Mouse (Mus musculus): ENCODE measurements at regions not wholly inside any gene's neighbourhood (a gene's known extent, or its start where the extent isn't known, plus 50 kb on each side); places are given as distances from the start of the nearest gene placed in this dataset.

DNA sequence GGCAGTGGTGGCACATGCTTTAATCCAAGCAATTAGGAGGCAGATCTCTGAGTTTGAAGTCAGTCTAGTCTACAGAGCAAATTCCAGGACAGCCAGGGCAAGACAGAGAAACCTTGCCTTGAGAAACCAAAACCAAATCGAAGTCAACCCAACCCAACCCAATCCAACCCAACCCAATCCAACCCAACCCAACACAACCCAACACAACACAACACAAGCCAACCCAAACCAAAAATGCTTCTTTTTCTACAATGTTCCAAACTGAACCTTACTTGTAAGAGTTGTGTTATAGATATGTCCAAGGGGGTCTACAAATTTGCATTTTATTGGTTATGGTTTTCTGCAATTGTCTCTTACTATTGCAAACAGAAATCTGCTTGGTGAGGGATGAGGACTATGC is 52.8 kb upstream of the Chodl start:
- no peak for DNase-seq (ENCODE audit: low spot score in 2 of 2)
- intact Hi-C loops (cut with DNase I), result no loop called here

GRCm38 (mm10) chr16:78859006-78859405 is 71.7 kb upstream of the Chodl start:
- intact Hi-C loops (cut with DNase I), result no loop called here
- DNase-seq (ENCODE audit: low spot score in 2 of 2), result no peak

- intact Hi-C loops (cut with DNase I), result no loop called here
- no peak for DNase-seq (ENCODE audit: low spot score in 2 of 2)
Observed at GRCm38 (mm10) chr16:78830957-78831356, 99.8 kb upstream of the Chodl start.

DNA sequence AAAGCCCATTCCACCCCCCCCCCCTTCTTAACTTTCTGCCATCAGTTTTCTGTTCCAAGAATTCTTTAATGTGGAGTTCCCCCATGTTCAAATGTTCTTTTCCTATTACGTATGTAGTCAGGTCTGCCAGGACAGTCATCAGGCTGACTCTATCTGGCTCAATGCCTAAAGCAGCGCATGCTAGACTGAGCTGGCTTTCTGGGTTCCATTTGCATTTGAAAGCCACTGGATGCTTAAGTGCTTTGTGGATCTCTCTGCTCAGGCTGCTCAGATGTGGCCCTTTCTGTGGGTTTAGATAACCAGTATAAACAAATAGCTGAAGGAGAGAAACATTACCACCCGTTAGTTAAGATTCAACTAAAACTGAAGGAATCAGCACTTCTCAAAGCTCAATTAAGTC is 103.0 kb upstream of the Chodl start:
- intact Hi-C loops (cut with DNase I), result no loop called here
- peak in 1 of 2 experiments; percentile 3 for DNase-seq (ENCODE audit: low spot score in 2 of 2)

DNA sequence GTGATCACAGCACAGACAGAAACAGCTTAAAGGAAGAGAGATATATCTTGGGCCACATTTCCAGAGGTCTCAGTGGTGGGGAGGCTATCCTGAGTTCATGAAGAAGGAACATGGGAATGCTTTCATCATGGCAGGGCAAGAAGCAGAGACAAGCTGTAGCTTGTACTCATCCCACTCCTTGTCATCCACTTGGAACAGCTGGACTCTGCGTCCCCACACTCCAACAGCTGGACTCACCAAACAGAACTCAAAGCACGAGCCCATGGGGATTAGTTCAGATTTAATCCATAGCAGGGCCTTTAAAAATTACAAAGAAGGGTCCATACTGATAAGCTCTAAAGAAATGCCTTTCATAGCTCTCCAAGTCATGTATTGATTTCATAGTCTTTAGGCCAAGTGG is 140.7 kb upstream of the Chodl start:
- intact Hi-C loops (cut with DNase I), result no loop called here
- DNase-seq (ENCODE audit: low spot score in 2 of 2), result no peak

DNA sequence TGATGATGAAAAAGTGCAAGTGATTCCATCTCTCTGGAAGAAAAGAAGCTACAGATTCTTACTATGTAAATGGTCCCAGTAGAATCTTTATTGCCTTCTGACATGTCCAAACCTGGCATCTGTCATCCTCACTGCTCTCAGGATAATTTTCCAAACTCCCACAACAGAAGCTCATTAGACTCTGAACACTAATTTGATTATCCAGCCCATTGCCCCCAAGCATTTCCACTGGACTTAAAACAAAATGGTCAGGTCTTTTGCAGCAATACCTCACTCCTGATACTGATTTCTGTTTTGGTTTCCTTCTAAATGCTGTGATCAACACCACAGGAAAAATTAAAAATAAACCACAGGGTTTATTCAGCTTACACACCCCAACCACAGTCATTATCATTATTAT is 171.5 kb upstream of the Chodl start:
- intact Hi-C loops (cut with DNase I), result no loop called here
- DNase-seq (ENCODE audit: low spot score in 2 of 2), result no peak

GRCm38 (mm10) chr16:78737902-78738301 is 161.4 kb upstream of the D16Ertd472e start:
- intact Hi-C loops (cut with DNase I), result no loop called here
- DNase-seq (ENCODE audit: low spot score in 2 of 2), result no peak

DNA sequence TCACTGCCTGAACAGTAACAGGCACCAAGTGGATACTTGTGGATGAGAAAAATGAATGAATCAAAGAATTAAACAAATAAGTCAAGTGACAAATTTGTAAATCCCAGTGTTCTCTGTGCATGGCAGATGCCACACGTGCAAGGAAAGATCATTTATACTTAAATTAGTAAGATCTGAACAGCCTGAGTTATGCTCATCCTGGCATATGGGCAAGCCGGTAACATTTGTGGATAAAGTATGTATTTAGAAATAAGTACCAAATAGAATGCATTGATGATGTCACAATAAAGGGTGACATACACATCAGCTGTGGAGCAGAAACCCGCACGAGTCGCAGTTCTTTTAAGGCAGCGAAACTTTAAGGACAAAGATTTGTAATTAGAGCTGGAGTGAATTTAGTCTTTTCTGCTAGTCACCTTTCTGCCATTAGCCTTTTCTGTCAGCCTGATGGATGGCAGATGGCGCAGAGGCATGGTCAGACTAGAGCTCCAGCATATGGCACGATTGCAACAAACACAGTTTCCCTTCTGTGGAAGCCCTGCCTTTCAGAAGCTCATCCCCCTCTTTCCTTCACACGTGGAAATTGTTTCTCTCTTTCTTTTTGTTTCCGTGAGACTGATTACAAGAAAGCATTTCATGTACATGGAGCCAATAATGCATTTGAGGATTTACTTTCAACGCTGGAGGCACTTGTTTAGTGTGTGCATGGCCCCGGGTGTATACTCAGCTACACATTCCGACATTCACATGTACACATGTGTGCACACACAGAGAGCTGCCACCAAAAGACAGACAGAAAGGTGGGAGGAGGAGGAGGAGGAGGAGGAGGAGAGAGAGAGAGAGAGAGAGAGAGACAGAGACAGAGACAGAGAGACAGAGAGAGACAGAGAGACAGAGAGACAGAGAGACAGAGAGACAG is 154.3 kb upstream of the D16Ertd472e start:
- intact Hi-C loops (cut with DNase I), result no loop called here
- DNase-seq (ENCODE audit: low spot score in 2 of 2), result peak; percentile 4

DNA sequence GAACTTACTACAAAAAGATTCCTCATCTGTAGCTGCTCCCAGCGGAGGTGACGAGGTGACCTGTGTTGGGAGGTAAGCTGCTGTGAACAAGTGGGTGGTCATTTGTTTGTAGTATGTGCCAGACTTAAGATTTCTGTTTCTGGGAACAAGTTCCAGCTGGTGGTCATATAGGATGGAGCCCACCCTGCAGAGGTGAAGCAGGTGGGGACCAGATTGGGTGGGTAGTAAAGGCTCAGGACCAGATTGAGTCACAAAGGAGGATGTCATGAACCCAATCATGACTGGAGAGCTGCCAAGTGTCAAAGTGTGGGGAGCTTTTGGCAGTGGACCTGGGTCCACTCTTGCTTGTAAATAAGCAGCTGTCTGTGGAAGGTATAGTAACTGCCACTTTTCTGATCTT is 149.0 kb upstream of the D16Ertd472e start:
- DNase-seq (ENCODE audit: low spot score in 2 of 2), result no peak
- intact Hi-C loops (cut with DNase I), result no loop called here

GRCm38 (mm10) chr16:78709943-78710342 is 133.4 kb upstream of the D16Ertd472e start:
- intact Hi-C loops (cut with DNase I), result no loop called here
- no peak for DNase-seq (ENCODE audit: low spot score in 2 of 2)

DNA sequence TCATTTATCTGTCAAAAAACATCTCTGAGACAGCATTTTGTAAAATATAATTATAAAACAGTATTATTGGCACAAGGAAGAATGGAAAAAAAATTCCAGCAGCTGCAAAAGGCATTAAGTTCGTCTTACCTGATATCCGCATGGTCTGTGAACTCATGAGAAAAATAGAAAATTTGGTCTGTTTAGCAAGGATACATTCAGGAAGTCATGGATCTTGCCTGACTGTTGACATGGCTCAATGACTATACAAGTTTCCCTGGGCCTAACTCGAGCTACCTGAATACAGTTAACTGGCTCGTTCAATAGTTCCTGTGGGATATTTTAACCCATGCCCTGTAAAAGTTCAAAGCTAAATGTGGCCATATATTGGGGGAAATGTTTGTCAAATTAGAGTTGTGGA is 131.1 kb upstream of the D16Ertd472e start:
- DNase-seq (ENCODE audit: low spot score in 2 of 2), result no peak
- intact Hi-C loops (cut with DNase I), result no loop called here

- DNase-seq (ENCODE audit: low spot score in 2 of 2), result no peak
- intact Hi-C loops (cut with DNase I), result no loop called here
Observed at GRCm38 (mm10) chr16:78707165-78707564, 130.7 kb upstream of the D16Ertd472e start.

GRCm38 (mm10) chr16:78697514-78698209 is 121.2 kb upstream of the D16Ertd472e start:
- intact Hi-C loops (cut with DNase I), result no loop called here
- DNase-seq (ENCODE audit: low spot score in 2 of 2), result no peak

- intact Hi-C loops (cut with DNase I), result no loop called here
- no peak for DNase-seq (ENCODE audit: low spot score in 2 of 2)
Observed at GRCm38 (mm10) chr16:78688251-78688650, 111.7 kb upstream of the D16Ertd472e start.

- intact Hi-C loops (cut with DNase I), result no loop called here
- no peak for DNase-seq (ENCODE audit: low spot score in 2 of 2)
Observed at GRCm38 (mm10) chr16:78685160-78685559, 108.7 kb upstream of the D16Ertd472e start.

- DNase-seq (ENCODE audit: low spot score in 2 of 2), result peak; percentile 17 to 72
- intact Hi-C loops (cut with DNase I), result no loop called here
Observed at GRCm38 (mm10) chr16:78684031-78684430, 107.5 kb upstream of the D16Ertd472e start.

GRCm38 (mm10) chr16:78661126-78661525 is 84.6 kb upstream of the D16Ertd472e start:
- intact Hi-C loops (cut with DNase I), result no loop called here
- DNase-seq (ENCODE audit: low spot score in 2 of 2), result no peak

- DNase-seq (ENCODE audit: low spot score in 2 of 2), result peak; percentile 30
- intact Hi-C loops (cut with DNase I), result loop anchor here (2.0 kb wide), 1 partner anchor 306 kb away; no protein-coding TSS in a partner anchor
Observed at GRCm38 (mm10) chr16:78644710-78645109, 68.2 kb upstream of the D16Ertd472e start.

DNA sequence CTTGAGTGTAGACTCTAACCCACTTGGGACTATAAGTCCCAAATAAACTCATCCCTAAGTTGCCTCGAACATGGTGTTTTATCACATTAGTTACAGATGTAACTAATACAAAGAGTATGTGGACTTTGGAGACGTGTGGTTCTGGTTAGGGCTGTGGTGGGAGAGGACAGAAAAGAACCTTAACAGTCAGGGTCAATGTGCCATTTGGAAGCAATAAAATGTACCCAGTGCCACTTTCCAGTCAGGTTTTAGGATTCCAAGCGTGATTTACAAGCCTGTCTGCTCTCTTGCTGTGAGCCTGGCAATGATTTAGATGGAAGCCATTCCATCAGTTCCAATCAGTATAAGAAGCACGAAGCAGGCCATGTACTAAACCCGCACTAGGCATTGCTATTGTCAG is 65.2 kb upstream of the D16Ertd472e start:
- no peak for DNase-seq (ENCODE audit: low spot score in 2 of 2)
- intact Hi-C loops (cut with DNase I), result no loop called here

- intact Hi-C loops (cut with DNase I), result no loop called here
- no peak for DNase-seq (ENCODE audit: low spot score in 2 of 2)
Observed at GRCm38 (mm10) chr16:78641205-78641604, 64.7 kb upstream of the D16Ertd472e start.

DNA sequence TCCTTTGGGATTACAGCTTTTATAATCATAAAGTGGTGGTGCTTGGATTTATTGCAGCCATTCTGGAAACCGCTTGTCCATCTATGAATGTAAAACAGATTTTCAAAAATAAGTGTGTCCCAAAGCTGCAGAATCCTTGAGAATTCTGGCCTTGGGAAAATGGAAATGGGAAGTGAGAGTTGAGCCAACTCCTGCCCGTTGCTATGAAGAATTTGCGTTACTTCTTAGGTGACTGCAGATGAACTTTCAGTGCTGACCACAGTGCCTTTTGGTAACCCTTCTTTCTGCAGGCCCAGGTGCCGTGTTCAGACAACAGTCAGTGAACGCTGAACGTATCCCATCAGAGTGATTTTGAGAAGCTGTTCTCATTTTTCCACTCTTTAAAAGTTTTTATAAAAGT is 60.9 kb upstream of the D16Ertd472e start:
- intact Hi-C loops (cut with DNase I), result loop anchor here (2.0 to 10.0 kb wide), 2 partner anchors 313 to 417 kb away; no protein-coding TSS in a partner anchor
- no peak for DNase-seq (ENCODE audit: low spot score in 2 of 2)
